ENCODE assay signal across 23 mouse cellular contexts in genomic region chr15:86285296-86285695, GRCm38 (mm10).
"Had no signal": no experiment of that assay in that cellular context is flagged by ENCODE, and none has a peak within 500 bp of the region (broad histone marks: within the 10 kb centered on the region; RNA-seq: fewer than 3 reads in every experiment).

No protein-coding gene starts in this region.

- H3K4me1 ChIP-seq: limb, embryonic 15.5 days had no signal

- H3K4me2 ChIP-seq: heart, embryonic 12.5 days; hindbrain, embryonic 14.5 days; intestine, embryonic 15.5 days; limb, embryonic 13.5 days; limb, embryonic 15.5 days; liver, embryonic 12.5 days had no signal

- H3K27ac ChIP-seq: heart, embryonic 10.5 days; hindbrain, embryonic 14.5 days; intestine, embryonic 15.5 days; layer of hippocampus, adult 2 months; left cerebral cortex, adult 2 months; limb, embryonic 13.5 days; limb, embryonic 15.5 days; liver, embryonic 12.5 days had no signal

- H3K4me3 ChIP-seq: heart, embryonic 10.5 days; heart, embryonic 12.5 days; intestine, embryonic 15.5 days; layer of hippocampus, adult 2 months; left cerebral cortex, adult 2 months; limb, embryonic 13.5 days; limb, embryonic 15.5 days; liver, embryonic 12.5 days had no signal

- H3K36me3 ChIP-seq: heart, embryonic 10.5 days; heart, embryonic 12.5 days; intestine, embryonic 15.5 days; limb, embryonic 13.5 days; limb, embryonic 15.5 days; liver, embryonic 12.5 days had no signal

- H3K27me3 ChIP-seq: heart, embryonic 12.5 days; intestine, embryonic 15.5 days; limb, embryonic 15.5 days; liver, embryonic 12.5 days had no signal

- H3K9me3 ChIP-seq: heart, embryonic 10.5 days; heart, embryonic 12.5 days; intestine, embryonic 15.5 days; limb, embryonic 13.5 days; limb, embryonic 15.5 days; liver, embryonic 12.5 days had no signal

- DNase-seq: gastrocnemius, postnatal 14 days; gastrocnemius, postnatal 36 days; heart, adult 18-20 months; heart, postnatal 10 days; heart, postnatal 4 days; kidney, adult 18-20 months; kidney, adult 8-10 months; kidney, postnatal 10 days; kidney, postnatal 25 days; kidney, postnatal 4 days; left cerebral cortex, postnatal 4 days had no signal

- H3K9ac ChIP-seq: heart, embryonic 12.5 days; hindbrain, embryonic 14.5 days; intestine, embryonic 15.5 days; limb, embryonic 13.5 days; limb, embryonic 15.5 days; liver, embryonic 12.5 days had no signal

- ATAC-seq: hindbrain, embryonic 16.5 days; inflammation-experienced regulatory T-cells, adult 6 months; intestine, embryonic 15.5 days; intestine, postnatal 0 days; liver, embryonic 12.5 days had no signal
